Mouse (Mus musculus) midbrain, embryonic 10.5 days (tissue): ENCODE measurements around the gene Shld1. TPM values are rescaled to one million over a fixed set of nuclear protein-coding genes. Genes with fewer than 3 reads are reported as not detected.

Experiments used
- DNase-seq: peaks from one replicate; pipeline ENCODE4 v3.0.0-alpha.2; 2017; ENCODE audit warnings: low spot score
- H3K27ac ChIP-seq: fragments of 300-500 bp; sonication (generic); replicated peaks from 2 replicates; pipeline ENCODE4 v1.5.1; 2016; ENCODE audit warnings: mild to moderate bottlenecking
- H3K27me3 ChIP-seq: fragments of 300-500 bp; sonication (generic); 2 replicates; pipeline ENCODE4 v1.6.1; 2016; ENCODE audit warnings: low read depth, mild to moderate bottlenecking; ENCODE audit not compliant: poor library complexity, severe bottlenecking
- H3K36me3 ChIP-seq: fragments of 300-500 bp; sonication (generic); 2 replicates; pipeline ENCODE4 v1.6.1; 2016; ENCODE audit warnings: mild to moderate bottlenecking, moderate library complexity
- H3K4me1 ChIP-seq: fragments of 300-500 bp; sonication (generic); 2 replicates; pipeline ENCODE4 v1.6.1; 2016
- H3K4me3 ChIP-seq: fragments of 300-500 bp; sonication (generic); 2 replicates; pipeline ENCODE4 v1.5.1; 2016; ENCODE audit warnings: mild to moderate bottlenecking, moderate library complexity
- H3K9me3 ChIP-seq: fragments of 300-500 bp; sonication (generic); replicated peaks from 2 replicates; pipeline ENCODE4 v1.6.1; 2016; ENCODE audit warnings: mild to moderate bottlenecking
- WGBS: fragments of 180-500 bp; shearing (Covaris S2); methylation state at CpG from one replicate; pipeline ENCODE4 v1.1.7; 2016; 5-methylcytosine and 5-hydroxymethylcytosine counted together
- polyA plus RNA-seq: library from polyadenylated mRNA; unstranded; fragments of >200 nt; fragmentation: Nextera tagmentation; extraction: Ambion mirVana; gene quantifications from 2 replicates; pipeline ENCODE4 v1.2.1, GENCODE M21; 2016

Gene Shld1
- polyA plus RNA-seq, 1 experiment from 2014 or later: 16.4 TPM

DNA sequence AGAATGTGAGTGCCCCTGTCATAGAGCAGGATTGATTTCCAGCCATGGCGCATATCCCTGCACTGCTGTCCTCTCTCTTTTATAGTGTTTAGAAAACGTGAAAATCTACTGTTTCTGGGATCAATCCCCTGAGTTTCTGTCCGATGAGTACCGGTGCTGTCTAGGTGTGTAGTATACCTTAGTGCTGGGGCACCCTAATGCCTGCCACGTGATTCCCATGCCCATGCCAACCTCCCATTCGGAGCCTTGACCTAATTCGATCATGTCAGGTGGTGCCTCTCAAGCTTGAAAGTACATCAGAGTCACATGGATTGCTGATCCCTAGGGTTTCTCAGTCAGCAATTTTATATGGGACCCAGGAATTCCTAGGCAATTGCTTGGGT lies 107.5 kb downstream of the Shld1 start:
- Histone ChIP-seq H3K36me3 (0 out of 2 replicates have a peak, but pooled peaks cover 2% of the 10 kb centered on the region), H3K27ac (no peak overlapping the region), H3K9me3 (no peaks in the 10 kb centered on the region), H3K27me3 (no peaks in the 10 kb centered on the region), H3K4me1 (no peaks in the 10 kb centered on the region), H3K4me3 (no peak overlapping the region)
- no peak for DNase-seq
- 89% methylated on average over 7 of the region's 7 CpGs for WGBS

Other genes with a start within 250 kb of the Shld1 start
- gene Gpcpd1, start 99.2 kb upstream of the Shld1 start, polyA plus RNA-seq: 29.2 and 41.1 TPM in 2 replicates
- gene Chgb, start 94.3 kb downstream of the Shld1 start, polyA plus RNA-seq: 6.2 and 17.8 TPM in 2 replicates
- 38.2 and 42.8 TPM in 2 replicates for gene Trmt6, start 129.1 kb downstream of the Shld1 start, polyA plus RNA-seq
- gene Mcm8, start 129.2 kb downstream of the Shld1 start, polyA plus RNA-seq: 31.1 and 31.7 TPM in 2 replicates
- 6.5 and 7.6 TPM in 2 replicates for gene Crls1, start 159.7 kb downstream of the Shld1 start, polyA plus RNA-seq
- 0.22 and 0.26 TPM in 2 replicates for gene Lrrn4, start 194.0 kb downstream of the Shld1 start, polyA plus RNA-seq